Mouse (Mus musculus) 3134 (cell line): Measurements from ENCODE around the gene Btbd3.
A peak's percentile ranks its signal among the peaks of the same experiment; 100 is the strongest.

ENCODE experiments used
- DNase-seq: peaks from one replicate; pipeline ENCODE4 v3.0.0-alpha.2; 2011; ENCODE audit warnings: low spot score; ENCODE audit not compliant: insufficient read length; ENCODE audit errors: extremely low read depth

Gene Btbd3

DNA sequence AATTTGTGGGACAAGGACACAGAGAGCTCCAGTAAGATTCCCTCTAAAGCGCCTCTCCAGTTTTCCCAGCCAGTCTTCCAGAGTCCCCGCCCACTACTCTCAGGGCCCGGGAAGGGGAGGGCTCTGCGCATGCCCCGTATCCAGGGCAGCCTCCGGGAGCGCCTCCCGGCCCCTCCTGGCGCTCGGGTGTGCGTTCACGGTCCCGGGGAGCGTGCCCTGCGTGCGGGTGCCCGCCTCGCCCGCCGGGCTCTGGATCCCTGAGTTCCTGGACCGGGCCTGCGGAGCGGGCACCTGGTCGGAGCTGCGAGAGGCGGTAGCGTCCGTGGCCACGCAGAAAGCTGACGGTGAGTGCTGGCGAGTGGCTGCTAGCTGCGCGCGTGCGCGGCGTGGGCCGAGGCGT lies at the start of gene Btbd3:
Gene Btbd3, plus strand, starts transcription at position 155 of the 400 bp plus-strand sequence.
- DNase-seq, result peak; percentile 93

DNA sequence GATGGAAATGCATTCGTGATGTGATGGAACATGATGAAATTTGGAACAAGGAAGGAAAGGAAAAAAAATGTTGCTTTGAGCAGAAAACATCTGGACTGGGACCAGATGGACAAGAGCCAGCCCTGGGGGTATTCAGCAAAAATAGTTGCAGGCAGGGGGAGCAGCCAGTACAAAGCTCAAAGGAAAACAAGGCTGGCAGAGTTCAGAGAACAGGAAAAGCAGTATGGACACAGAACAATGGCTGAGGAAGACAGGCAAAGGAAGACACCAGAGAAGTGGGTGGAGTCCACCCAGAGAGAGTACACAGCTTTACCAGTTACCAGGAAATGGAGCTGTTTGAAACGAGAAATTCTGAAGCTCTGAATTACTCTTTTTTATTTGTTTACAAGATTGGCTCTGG lies 40.8 kb upstream of the Btbd3 start:
- no peak for DNase-seq

DNA sequence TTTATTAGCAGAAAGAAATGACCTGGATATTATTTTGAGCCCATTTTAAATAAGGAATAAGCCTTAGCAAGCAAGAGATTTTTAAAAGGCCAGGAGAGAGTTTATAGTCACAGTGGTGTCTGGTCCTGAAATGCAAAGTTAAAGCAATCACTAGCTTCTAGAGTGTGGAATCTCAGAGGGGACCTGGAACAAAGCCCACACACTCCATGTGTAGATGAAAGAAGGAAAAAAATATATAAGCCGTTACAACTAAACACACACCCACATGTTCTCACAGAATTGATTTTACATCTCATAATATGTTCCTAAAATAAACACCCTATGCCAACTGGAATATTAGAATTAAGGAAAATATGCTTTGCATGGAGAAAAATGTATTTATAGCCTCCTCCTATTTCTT lies 36.1 kb upstream of the Btbd3 start:
- DNase-seq, result no peak

DNA sequence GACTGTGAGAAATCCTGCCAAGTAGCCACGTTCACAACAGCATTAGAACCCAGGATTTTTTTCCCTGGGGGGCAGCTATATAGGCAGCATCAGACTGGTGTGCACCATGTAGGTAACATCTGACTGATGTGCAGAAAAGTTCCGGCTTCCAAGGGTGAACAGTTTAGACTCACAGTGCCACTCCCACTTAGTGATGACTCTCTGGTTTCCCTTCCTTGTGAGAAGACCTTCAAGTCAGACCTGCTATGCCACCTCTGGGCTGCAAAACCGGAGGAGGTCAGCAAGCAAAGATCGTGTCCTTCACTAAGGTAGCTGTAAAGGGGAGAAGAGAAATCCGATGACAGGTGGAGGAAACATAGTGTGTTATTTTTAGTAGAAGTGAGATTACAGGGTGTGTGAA lies 24.1 kb upstream of the Btbd3 start:
- no peak for DNase-seq

DNA sequence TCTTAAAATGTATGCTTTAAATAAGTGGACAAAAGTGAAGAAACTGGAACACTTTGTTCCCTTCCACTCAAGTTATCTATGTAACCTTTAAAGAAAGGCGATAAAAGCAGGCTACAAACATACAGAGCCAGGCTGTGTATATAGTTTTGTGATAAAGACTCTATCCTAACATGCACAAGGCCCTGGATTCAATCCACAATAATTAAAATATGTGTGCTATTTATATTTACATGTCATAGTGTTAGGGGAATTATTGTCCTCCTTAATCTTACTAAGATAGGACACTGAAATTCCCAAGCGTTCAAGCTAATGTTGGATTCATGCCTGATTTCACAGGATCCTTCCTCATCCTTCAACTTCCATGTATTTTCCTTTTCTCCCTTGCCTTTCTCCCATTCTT lies 20.2 kb upstream of the Btbd3 start:
- no peak for DNase-seq

DNA sequence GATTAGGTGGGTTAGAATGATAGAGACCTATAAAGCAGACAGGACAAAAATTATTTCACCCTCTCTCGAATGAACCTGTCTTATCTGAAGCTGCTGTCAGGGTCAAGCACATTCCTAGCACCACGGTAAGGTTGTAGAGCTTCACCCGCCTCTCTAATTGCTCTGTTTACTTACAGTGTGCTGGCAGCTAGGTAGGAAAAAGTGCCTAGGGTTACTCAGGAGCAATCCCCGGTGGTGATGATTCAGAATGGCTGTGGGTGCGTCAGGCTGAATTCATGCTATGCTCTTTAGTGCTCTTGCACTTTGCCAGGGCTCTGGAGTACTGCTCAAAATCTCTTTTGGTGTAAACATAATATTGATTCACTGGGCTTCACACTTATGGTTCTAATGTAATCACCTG lies 13.9 kb upstream of the Btbd3 start:
- DNase-seq, result no peak

- DNase-seq, result no peak
Observed at GRCm38 (mm10) chr2:138245631-138246289, 10.6 kb upstream of the Btbd3 start.

DNA sequence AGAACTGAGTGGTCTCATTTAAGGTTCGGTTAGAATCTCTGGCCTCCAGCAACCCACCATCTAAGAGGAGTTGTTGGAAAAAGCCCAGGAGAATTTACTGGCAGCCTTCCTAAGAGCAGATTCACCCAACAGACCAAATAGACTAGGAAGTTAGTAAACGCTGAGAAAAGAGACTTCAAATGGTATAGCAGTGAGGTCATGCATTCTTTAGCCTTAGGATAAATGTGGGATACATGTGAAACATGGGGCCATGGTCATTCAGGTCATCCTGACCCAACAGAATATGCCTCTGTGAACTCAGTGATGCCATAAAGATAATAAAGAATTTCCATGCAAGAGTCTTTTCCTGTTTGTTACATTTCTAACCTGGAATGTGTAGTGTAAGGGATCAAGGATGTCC lies 8.4 kb upstream of the Btbd3 start:
- no peak for DNase-seq

DNA sequence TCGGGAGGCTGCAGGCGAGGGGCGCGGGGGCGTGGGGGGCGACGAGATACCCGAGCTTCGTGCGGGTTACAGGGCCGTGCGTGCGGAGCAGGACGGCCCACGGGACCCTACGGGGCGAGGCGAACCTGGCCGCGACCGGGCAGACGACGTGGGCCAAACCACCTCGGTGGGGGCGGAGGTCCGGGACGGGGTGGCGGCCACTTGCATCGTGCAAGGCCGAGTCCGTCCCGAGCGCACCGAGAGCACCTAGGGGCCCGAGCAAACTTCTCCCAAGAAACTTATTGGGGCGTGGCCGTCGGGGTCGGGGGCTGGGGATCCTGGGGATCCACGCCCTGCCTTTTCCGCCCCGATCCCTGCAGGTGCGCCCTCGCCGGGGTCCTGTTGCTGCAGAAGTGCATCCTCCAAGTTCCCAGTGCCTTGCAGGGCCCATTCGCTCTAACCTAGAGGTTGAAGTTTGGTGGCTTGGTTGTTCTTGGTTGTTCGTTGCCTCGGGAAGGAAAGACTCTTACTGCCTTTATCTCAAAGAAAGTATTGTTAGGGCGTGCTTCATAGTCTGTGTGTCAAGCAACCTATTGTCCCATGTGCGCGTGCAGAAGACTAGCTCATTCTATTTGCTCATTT lies 596 bp downstream of the Btbd3 start:
- DNase-seq, result peak; percentile 77

DNA sequence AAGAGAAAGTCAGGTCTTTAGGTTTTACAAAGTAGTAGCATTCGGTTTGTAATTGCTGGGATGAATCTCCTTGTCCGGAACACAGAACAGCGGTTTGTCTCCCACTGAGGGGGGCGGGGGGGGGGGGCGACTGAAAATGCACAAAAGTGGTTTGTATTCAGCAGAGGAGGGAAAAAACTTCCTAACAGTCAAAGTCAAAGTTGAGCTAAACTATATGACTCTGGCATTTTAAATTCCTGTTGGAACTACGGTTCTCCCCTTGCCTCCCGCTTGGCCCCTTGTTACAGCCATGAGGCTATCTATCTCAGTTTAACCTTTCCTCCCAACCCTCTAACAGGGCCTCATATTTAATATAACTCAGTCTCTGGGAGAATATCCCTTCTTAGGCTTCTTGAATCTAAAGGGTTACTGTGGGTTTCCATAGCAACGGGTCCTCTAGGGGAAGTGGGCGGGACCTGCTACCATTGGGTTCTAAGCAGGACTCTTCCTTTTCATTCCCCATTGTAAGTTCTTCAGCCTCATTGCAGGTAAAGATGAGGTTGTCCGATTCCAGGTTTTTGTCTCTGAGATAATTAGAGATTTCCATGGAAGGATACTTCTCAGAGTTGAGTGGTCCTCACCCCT lies 1.4 kb downstream of the Btbd3 start:
- peak; percentile 32 for DNase-seq

- DNase-seq, result no peak
Observed at GRCm38 (mm10) chr2:138261140-138261539, 4.8 kb downstream of the Btbd3 start.

DNA sequence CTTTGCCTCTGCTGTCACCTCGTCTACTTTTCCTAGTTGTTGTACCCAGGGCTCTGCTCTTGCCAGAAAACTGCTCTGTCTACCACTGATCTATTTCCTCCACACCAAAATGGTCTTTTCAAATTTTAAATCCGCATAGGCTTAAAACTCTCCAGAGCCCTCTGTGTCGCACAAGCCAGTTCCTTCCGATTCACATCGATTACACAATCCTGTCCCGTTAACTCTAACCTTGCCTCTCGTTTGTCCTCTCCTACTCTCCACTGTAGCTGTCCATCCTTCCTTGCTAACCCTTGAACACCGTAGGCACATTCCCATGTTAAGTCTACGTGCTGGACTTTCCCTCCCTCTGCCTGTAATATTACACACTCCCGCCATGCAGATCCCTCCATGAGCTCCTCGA lies 6.5 kb downstream of the Btbd3 start:
- no peak for DNase-seq

DNA sequence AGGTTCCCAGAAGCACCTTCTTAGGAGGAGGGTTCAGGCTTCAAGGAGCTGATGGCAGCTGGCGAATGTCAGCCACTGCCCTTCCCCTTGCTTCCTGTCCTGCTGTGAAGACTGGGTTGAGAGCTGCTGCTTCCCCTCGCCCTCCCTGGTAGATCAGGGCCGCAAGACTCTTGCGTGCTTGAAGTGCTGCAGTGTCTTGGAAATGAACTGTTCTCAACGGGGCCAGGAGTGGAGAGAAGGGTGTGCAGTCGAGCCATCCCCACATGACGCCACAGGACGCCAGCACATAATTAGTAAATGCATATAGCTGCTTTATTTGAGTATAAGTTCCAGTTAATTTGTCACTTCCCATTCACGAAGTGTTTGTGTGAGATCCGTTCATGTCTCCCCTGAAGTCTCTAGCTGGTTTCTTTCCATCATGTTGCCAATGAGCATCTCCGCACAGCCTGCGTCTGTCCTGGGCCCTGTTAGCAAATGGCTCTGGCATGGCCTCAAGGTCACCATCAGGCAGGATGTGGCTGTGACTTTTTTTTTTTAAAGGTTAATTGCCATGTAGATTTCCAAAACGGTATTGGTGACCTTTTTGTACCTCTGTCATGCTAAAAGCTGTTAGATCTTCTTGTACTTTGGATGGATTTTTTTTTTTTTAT lies 9.1 kb downstream of the Btbd3 start:
- DNase-seq, result peak; percentile 7

- no peak for DNase-seq
Observed at GRCm38 (mm10) chr2:138266679-138267078, 10.3 kb downstream of the Btbd3 start.

DNA sequence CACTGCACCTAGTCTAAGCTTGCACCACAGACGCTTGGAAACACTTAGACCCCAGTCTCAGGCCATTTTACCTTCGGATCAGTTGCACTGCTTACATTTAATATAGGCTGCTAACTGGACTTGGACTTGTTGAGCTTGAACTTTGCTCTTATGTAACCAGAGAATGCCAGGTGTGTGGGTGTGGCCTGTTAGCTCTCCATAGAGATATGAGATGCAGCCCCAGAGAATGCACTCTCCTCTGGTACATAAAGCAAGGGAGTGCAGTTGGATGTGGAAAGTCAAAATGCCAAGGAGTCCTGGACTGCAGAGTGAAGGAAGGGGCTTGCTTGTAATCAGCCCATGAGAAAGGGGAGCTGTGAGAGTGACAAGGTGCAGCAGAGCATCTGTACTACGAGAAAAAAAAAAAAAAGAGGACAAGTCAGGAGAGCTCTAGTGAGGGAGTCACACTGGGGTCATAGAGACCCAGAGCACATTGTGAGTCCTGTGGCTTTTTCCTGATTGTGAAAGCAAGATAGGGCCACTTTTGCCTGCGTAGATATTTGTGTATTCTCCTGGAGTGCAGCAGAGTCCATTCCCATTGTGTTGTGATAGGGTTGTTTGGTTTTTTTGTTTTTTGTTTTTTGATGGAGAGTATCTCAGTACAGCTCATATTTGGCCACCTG lies 11.6 kb downstream of the Btbd3 start:
- no peak for DNase-seq

DNA sequence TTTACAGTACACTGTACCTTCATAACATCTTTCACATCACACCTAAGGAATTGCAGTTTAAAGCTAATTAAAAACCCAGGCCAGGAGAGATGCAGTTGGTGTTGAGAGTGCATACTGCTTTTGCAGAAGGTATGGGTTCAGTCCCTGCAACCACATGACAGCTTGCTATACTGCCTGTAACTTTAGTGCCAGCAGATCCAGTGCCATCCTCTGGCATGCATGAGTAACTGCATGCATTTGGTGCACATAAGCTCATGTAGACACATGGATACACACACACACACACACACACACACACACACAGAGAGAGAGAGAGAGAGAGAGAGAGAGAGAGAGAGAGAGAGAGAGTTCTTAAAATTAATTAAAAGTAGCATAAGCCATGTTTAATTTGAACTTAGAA lies 13.0 kb downstream of the Btbd3 start:
- DNase-seq, result no peak

DNA sequence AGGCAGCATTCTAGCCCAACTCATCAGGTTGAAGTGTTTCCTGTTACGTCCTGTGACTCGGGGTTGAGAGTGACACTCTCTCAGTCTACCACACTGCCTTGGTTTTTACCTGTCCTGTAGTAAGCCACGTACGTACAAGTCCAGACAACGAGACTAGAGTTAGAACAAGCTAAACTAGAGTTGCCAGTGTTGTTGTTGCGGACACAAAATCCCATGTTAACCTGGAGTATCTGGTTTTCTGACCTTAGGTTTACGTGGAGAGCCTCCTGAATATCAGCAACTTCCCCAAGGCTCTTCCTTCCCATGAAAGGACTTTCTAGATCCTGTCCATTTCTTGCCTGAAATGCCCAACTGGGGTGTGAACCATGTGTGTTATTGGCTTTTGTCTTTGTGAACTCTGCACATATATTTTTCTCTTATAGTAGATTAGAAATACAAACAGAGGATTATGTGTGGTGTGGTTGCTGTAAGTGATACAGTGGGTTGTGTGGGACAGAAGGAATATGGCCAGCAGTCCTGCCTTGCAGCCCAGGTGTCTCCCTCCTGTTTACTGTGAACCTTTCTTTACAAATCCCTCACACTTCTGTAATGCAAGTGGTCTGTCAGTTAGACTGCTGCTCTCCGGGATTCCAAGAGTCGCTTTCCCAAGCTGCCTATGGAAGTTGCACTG lies 17.2 kb downstream of the Btbd3 start:
- no peak for DNase-seq

DNA sequence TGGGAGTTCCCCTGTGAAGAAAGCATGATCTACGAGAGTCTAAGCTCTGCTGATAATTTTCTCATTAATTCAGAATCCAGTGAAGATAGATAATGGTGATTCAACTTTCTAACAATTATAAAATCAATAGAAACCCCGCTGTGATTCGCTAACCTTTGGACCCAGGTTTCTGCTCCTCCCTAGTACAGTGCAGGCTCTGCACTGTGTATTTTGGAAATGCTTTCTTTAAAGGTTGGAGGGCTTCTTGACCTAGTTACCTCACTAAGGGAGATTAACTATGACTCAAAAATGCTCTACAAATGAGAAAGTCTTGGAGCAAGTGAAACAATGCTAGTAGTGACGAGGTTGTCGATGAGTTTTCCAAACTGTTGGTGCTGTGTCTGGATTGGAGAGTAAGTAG lies 17.7 kb downstream of the Btbd3 start:
- DNase-seq, result no peak

DNA sequence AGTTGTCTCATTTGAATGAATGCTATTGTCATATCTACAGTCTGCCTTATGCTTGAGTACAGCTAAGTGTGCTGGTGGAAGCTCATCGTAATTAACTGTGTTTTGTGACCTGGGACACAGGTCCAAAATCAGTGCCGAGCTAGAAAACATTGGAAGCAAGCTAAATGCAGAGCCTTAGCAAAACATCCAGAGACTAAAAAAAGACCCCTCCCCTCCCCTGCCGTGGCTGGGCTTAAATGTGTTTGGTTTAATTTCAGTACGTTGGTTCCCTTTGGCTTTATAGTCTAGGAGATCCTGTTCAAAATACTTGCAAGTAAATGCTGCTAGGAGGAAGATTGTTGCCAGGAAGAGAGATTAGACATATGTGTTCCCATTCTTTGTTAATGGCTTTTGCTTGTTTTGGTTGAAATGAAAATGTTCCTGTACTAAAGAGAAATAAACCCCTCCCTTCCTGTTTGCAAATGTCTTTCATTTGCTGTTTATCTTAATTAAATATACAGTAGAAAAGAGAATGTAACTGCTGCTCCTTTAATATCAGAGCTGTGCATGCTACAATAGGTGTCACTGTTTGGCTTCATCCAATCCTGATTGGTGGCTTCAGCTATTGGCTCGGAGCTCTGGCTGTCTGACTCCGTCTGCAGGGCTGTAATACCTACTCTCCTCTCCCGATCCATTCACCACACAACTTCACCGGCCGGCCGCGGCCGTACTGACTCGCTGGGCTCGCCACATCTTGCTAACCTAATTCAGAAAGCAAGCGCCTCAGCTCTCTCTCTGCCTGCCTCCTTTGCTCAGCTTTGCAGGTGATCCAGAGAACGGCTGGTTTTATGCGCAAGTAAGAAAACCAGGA lies 21.7 kb downstream of the Btbd3 start:
- no peak for DNase-seq
